Mouse (Mus musculus) right cerebral cortex, postnatal 4 days (tissue): ENCODE data around the gene Zmynd8.

Experiments
- DNase-seq: peaks from one replicate; pipeline ENCODE4 v3.0.0-alpha.2; 2022

Zmynd8 gene

GRCm38 (mm10) chr2:165898202-165899194 is at the start of gene Zmynd8:
TSS of gene Zmynd8 (minus strand) at chr2:165899016.
- DNase-seq = no peak

- DNase-seq = no peak
These were observed 49.2 kb upstream of the Zmynd8 start for GRCm38 (mm10) chr2:165948007-165948406.

- no peak for DNase-seq
These were observed 47.3 kb upstream of the Zmynd8 start for GRCm38 (mm10) chr2:165946046-165946564.

- DNase-seq = no peak
These were observed 45.9 kb upstream of the Zmynd8 start for GRCm38 (mm10) chr2:165944576-165945351.

- no peak for DNase-seq
These were observed 44.3 kb upstream of the Zmynd8 start for GRCm38 (mm10) chr2:165943113-165943512.

- no peak for DNase-seq
These were observed 37.3 kb upstream of the Zmynd8 start for GRCm38 (mm10) chr2:165936106-165936505.

GRCm38 (mm10) chr2:165927705-165928104 is 28.9 kb upstream of the Zmynd8 start:
- no peak for DNase-seq

- DNase-seq = no peak
These were observed 27.4 kb upstream of the Zmynd8 start for GRCm38 (mm10) chr2:165926191-165926590.

GRCm38 (mm10) chr2:165925144-165925543 is 26.3 kb upstream of the Zmynd8 start:
- DNase-seq = no peak

- DNase-seq = no peak
These were observed 25.9 kb upstream of the Zmynd8 start for GRCm38 (mm10) chr2:165924695-165925094.

GRCm38 (mm10) chr2:165923715-165924114 is 24.9 kb upstream of the Zmynd8 start:
- no peak for DNase-seq

- no peak for DNase-seq
These were observed 24.2 kb upstream of the Zmynd8 start for GRCm38 (mm10) chr2:165922994-165923393.

- DNase-seq = no peak
These were observed 23.4 kb upstream of the Zmynd8 start for GRCm38 (mm10) chr2:165922047-165922728.

- peak; percentile 96 for DNase-seq
These were observed 15.5 kb upstream of the Zmynd8 start for GRCm38 (mm10) chr2:165914298-165914697.

- no peak for DNase-seq
These were observed 14.3 kb upstream of the Zmynd8 start for GRCm38 (mm10) chr2:165913073-165913472.

GRCm38 (mm10) chr2:165909731-165910130 is 10.9 kb upstream of the Zmynd8 start:
- DNase-seq = no peak

GRCm38 (mm10) chr2:165907199-165907598 is 8.4 kb upstream of the Zmynd8 start:
- DNase-seq = no peak

GRCm38 (mm10) chr2:165906332-165906945 is 7.6 kb upstream of the Zmynd8 start:
- no peak for DNase-seq

GRCm38 (mm10) chr2:165901127-165901384 is 2.2 kb upstream of the Zmynd8 start:
- DNase-seq = no peak

GRCm38 (mm10) chr2:165900351-165901126 is 1.7 kb upstream of the Zmynd8 start:
- no peak for DNase-seq

- DNase-seq = no peak
These were observed 1.1 kb upstream of the Zmynd8 start for GRCm38 (mm10) chr2:165899923-165900322.

GRCm38 (mm10) chr2:165899474-165899873 is 658 bp upstream of the Zmynd8 start:
- no peak for DNase-seq
